Mouse (Mus musculus) layer of hippocampus, adult 11-12 months (tissue): Measurements from ENCODE around the gene Serpinb1b.
"Not testable (repeated sequence)": the region's sequence is repeated elsewhere in the genome, so short reads cannot be mapped to it uniquely, and the experiment has no call there.

Source experiments
- DNase-seq: peaks from one replicate; pipeline ENCODE4 v3.0.0; 2022; ENCODE audit warnings: low spot score

Serpinb1b gene

GRCm38 (mm10) chr13:33078056-33078705 lies at the start of gene Serpinb1b:
Gene Serpinb1b (plus strand): TSS chr13:33078575.
- no peak for DNase-seq

- not testable (repeated sequence) for DNase-seq
Measured at GRCm38 (mm10) chr13:33029478-33029877, 48.9 kb upstream of the Serpinb1b start.

- no peak for DNase-seq
Measured at GRCm38 (mm10) chr13:33030281-33030680, 48.1 kb upstream of the Serpinb1b start.

GRCm38 (mm10) chr13:33035506-33035905 lies 42.9 kb upstream of the Serpinb1b start:
- DNase-seq, result no peak

- DNase-seq, result no peak
Measured at GRCm38 (mm10) chr13:33043542-33043941, 34.8 kb upstream of the Serpinb1b start.

GRCm38 (mm10) chr13:33047234-33047633 lies 31.1 kb upstream of the Serpinb1b start:
- DNase-seq, result no peak

GRCm38 (mm10) chr13:33048187-33048586 lies 30.2 kb upstream of the Serpinb1b start:
- no peak for DNase-seq

- DNase-seq, result no peak
Measured at GRCm38 (mm10) chr13:33051697-33052096, 26.7 kb upstream of the Serpinb1b start.

- DNase-seq, result no peak
Measured at GRCm38 (mm10) chr13:33063048-33063447, 15.3 kb upstream of the Serpinb1b start.

DNA sequence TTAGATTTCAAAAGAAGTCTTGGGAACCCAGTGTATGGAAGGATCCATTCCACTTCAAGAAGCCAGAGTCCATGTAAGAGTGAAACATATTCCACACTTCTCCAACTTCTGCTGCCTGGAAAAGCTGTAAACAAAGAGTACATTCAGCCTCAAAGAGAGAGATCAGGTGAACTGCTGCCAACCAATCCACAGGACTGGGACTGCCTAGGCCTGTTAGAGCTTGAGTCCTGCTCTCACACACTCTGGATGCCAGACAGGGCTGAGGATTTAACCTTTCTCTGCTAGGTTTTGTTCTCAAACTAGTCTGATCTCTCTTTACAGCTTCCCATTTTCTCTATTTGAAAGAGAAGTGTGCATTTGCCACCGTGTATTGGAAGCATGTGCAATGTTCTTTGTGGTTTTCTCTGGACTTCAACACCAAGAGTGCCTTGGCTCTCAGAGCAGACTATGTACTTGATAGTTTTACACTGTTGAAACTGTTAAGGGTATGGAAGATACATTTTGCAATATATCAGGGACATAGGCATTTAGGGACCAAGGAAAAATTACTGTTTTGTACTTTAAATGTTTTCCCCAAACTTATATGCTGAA lies 10.9 kb upstream of the Serpinb1b start:
- DNase-seq, result no peak

DNA sequence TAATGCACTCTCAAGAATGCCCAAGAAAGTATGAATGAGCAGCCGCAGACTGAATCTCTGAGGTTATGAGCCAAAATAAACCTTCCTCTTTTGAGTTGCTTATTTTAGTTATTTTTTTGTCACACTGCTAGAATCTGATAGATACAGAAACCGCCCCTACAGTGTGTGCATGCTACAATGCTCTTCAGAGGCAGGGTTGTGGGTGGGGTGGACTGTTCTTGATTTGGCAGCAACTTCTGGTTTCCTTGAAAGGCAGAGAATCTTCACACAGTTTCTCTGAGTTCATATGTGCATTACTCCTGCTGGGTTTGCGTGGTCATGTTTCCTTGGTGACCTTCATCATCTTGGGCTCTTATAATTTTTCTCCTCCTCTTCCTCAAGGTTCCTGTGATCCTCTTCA lies 10.2 kb upstream of the Serpinb1b start:
- DNase-seq, result no peak

DNA sequence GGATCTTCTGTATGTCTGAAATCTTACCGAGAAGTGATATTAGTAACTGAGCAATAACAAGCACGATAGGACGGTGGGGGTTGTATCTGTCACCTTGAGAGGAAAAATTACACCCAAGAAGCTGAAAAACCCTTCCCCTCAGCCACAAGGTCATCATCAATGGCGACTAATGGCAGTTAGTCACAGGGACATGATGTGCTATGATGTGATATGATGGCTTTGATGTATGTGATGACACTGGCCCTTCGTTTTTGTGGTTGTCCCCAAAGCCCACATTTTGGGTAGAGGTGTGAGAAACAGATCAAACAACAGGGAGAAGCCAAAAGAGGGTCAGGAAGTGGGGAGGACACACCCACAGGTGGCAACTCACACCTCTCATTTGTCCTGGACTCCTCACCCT lies 6.6 kb upstream of the Serpinb1b start:
- DNase-seq, result no peak

DNA sequence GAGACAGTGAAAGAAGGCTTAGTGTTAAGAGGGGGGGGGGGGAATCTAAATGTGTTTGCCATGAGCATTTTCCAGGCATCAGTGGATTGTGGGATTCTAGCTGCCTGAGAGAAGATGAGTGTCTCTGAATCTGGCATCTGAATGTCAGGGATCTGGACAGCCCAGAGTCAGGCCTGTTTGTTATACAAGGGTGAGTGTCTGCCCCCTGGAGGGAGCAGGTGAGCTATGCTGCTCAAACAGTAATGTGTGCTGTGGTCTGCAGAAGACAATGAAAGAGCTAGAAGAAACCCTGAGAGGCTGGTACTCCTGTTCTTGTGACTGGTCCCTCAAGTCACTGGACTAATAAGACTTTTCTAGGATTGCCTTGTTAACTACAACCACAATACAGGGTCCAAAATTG lies 4.3 kb upstream of the Serpinb1b start:
- DNase-seq, result no peak

DNA sequence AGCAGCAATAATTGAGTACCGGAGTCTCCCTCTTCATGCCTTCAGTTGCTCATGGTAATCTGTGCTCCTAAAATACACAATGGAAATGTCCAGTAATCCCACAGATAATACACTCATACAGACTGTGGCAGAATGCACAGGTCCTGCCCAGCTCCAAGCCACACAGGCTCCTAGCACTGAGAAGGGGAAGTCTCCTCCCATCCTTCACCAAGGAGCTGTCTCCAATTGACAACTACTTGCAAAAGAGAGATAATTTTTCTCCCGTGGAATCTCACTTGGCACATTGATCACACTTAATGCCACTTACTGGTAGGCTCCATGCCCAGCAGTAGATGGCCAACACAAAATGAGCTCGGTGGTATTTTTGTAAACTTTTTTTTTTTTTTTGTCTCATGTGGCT lies 2.1 kb upstream of the Serpinb1b start:
- DNase-seq, result no peak

DNA sequence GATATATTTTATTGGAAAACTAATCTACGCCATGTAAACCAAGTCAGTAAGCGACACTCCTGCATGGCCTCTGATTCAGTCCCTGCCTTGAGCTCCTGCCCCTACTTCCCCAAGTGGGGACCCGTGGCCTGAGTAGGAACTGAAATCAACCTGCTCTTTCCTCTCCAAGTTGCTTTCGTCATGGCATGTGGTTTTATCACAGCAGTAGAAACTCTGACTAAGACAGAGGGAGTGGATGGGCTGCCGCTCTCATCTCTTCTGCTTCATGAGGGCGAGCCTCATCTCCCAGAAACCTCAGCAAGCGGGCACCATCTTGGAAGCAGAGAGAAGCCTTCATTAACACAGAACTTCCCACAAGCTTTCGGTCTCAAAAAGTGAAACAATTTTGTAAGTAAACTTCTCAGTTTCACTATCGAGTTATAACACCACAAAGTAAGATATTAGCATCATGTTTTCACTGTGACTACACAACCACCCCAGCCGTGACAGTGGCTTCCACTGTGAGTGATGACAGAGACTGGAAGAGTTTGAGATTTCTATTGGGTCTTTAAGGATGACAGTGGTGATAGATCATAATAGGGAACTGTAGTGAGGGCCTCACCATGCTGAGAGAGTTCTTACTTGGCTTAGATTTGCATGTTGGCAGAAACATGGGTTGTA lies 1.2 kb upstream of the Serpinb1b start:
- DNase-seq, result no peak

GRCm38 (mm10) chr13:33079391-33079790 lies 1.0 kb downstream of the Serpinb1b start:
- peak; percentile 8 for DNase-seq

DNA sequence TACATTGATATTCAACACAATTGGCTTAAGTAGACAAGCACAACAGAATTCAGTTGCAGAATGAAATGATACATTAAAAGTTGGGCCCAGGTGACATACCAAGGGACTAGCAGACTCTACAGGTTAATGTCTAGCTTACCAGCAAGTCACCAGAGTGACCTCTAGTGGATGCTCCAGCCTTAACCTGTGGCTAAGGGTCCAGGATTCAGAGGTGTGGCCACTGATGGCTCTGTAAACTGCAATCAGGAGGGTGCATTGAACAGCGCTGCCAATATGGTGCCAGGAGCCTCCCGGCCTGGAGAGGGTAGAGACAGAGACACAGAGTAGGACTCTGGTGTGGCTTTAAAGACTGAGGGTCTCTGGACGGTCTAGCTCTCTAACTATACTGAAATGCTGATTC lies 2.0 kb downstream of the Serpinb1b start:
- DNase-seq, result no peak

DNA sequence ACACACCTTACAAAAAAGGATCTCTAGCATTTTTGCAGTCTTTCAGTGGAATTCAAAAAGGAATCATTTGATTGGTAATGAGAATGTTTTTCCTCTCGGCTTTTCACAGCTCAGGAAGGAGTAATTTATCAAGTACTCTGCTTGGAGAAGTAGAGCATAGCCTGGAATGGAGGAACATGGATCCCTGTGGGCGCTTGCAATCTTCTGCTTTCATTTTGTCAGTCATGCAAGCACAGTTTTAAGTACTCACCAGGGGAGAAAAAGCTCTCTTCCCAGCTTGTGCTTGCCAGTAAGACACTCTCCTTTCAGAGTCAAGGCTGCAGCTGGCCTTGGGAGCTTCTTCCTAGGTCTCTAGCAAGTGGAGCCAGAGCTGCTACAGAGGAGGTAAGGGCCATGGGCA lies 5.5 kb downstream of the Serpinb1b start:
- no peak for DNase-seq

GRCm38 (mm10) chr13:33084975-33085694 lies 6.8 kb downstream of the Serpinb1b start:
- DNase-seq, result peak; percentile 10

GRCm38 (mm10) chr13:33085695-33086432 lies 7.5 kb downstream of the Serpinb1b start:
- DNase-seq, result peak; percentile 57

GRCm38 (mm10) chr13:33089566-33089965 lies 11.2 kb downstream of the Serpinb1b start:
- no peak for DNase-seq

- DNase-seq, result no peak
Measured at GRCm38 (mm10) chr13:33090546-33090945, 12.2 kb downstream of the Serpinb1b start.
